Mouse (Mus musculus): Measurements from ENCODE around the gene Parl.

The Parl gene

GRCm38 (mm10) chr16:20301770-20302649, at the start of gene Parl:
Parl (minus strand) TSS chr16:20302387.
- in situ Hi-C loops (cut with MboI; ENCODE audit: low sequenced_read_pairs) = no loop called here

DNA sequence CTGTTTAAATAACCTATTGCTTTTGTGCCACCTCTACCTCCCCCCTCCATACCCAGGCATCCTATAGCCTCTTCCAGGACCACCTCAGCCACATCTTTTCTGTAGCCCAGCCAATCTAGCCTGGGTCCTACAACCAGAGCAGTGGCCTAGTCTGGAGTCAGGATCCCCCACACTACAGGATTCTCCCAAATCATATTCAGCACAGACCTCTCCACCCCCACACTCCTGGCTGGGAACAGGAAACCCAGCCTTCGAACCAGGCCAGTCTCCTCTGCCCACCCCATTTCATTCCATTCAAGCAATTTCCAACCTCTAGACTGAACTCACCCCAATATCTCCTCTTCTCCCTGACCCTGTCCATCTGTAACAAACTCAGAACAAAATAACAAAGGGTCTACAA, 43.3 kb upstream of the Parl start:
- in situ Hi-C loops (cut with MboI; ENCODE audit: low sequenced_read_pairs) = no loop called here

DNA sequence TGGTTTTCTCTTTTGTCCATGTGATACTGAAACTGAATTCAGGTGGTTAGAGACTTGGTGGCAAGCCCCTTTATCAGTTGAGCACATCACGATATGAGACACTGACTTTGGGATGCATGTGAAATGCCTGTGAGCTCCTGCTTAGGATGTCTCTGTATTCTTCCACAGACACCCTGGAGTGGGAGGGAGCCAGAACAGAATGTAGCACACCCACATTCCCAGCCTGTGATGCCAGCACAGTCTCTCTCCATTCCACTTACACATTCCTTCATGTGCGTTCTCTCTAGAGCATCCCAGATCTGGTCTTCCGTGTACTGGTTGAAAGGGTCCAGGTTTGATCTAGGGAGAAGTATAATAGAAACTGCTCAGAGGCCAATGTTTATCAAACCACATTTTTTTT, 36.4 kb upstream of the Parl start:
- in situ Hi-C loops (cut with MboI; ENCODE audit: low sequenced_read_pairs) = no loop called here

- in situ Hi-C loops (cut with MboI; ENCODE audit: low sequenced_read_pairs) = no loop called here
These were observed 32.7 kb upstream of the Parl start for GRCm38 (mm10) chr16:20334918-20335317.

DNA sequence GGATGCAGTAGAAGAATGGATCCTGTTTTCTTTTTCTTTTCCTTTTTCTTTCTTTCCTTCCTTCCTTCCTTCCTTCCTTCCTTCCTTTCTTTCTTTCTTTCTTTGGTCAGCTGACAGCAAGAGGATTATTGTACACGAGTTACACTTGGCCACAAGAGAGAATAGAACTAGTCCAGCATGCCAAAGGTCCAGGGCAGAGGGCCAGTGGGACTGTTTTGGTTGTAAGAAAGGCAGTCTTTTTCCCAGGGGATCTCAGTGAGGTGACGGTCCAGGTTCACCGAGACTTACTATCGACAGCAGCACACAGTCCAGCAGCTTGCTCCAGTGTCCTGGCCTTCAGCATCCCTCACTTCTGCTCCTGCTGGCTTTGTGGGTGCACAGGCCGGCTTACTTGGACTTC, 26.1 kb upstream of the Parl start:
- in situ Hi-C loops (cut with MboI; ENCODE audit: low sequenced_read_pairs) = no loop called here

- in situ Hi-C loops (cut with MboI; ENCODE audit: low sequenced_read_pairs) = no loop called here
These were observed 23.1 kb upstream of the Parl start, which contains the start of gene Cyp2ab1 for GRCm38 (mm10) chr16:20325286-20325685. Cyp2ab1 (minus strand) TSS chr16:20325404.

GRCm38 (mm10) chr16:20323907-20324306, 21.7 kb upstream of the Parl start:
- in situ Hi-C loops (cut with MboI; ENCODE audit: low sequenced_read_pairs) = no loop called here

- in situ Hi-C loops (cut with MboI; ENCODE audit: low sequenced_read_pairs) = no loop called here
These were observed 20.1 kb upstream of the Parl start for GRCm38 (mm10) chr16:20322274-20322673.

DNA sequence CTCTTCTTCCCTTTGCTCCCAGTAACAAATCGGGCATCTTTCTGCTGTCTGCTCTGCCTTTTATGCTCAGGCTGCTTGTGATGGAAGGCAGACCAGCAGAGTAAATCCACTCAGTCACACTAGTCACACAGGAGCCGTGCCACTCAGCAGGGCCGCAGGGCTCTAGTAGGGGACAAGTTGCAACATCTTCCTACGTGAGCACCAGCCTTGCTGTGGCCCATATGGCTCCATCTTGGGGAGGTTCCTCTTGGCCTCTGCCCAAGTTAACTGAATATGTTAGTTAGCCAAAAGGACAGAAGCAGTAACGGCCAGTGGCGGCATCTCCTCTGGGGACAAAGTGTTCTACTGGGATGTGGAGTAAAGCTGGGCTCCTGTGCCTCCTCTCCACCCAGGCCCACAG, 14.6 kb upstream of the Parl start:
- in situ Hi-C loops (cut with MboI; ENCODE audit: low sequenced_read_pairs) = no loop called here

DNA sequence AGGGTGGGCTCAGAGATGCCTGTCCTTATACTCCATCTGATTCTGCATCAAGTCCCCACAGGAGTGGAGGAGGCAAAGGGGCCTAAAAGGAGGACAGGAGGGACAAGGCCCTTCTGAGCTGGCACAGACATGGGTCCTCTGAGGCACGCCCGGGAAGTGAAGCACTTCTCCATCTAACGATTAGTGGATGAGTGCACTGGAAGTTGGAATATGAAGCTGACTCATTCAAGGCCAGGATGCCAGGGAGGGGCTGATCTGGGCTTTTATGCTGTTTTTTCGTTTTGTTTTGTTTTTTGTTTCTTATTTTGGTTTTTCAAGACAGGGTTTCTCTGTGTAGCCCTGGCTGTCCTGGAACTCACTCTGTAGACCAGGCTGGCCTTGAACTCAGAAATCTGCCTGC, 13.1 kb upstream of the Parl start:
- in situ Hi-C loops (cut with MboI; ENCODE audit: low sequenced_read_pairs) = no loop called here

DNA sequence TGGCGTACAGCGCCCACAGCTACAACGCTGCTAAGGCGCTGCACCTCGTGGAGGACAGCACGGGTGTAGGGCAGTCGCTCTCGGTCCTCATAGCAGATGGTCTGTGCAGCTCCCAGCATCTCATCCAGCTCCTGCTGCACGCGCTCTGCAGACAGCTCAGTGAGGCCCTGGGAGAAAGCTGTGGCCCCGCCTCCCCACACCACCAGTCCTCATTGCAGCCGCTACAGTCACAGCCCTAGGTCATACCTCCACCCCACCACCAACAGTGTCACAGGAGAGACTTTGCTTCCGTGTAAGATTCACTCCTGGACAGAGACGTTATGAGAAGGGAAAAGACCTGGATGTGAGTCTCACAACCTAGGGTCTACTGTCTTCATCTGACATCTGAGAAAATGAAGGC, 10.1 kb upstream of the Parl start:
- in situ Hi-C loops (cut with MboI; ENCODE audit: low sequenced_read_pairs) = no loop called here

DNA sequence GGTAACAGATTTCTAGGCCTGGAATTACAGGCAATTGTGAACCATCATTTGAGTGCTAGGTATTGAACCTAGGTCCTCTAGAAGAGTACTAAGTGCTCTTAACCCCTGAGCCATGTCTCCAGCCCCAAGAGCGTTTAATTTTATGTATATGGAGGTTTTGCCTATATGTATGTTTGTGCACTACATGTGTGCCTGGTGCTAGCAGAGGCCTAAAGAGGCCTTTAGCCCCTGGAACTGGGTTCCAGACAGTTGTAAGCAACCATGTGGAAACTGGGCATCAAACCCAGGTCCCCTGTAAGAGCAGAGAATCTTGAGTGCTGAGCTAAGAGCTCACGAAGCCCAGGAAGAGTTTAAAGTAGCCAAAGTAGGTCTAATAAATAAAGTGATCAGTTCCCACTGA, 2.1 kb downstream of the Parl start:
- in situ Hi-C loops (cut with MboI; ENCODE audit: low sequenced_read_pairs) = no loop called here

GRCm38 (mm10) chr16:20280238-20280637, 21.9 kb downstream of the Parl start:
- in situ Hi-C loops (cut with MboI; ENCODE audit: low sequenced_read_pairs) = no loop called here

- in situ Hi-C loops (cut with MboI; ENCODE audit: low sequenced_read_pairs) = no loop called here
These were observed 22.8 kb downstream of the Parl start for GRCm38 (mm10) chr16:20279395-20279794.

DNA sequence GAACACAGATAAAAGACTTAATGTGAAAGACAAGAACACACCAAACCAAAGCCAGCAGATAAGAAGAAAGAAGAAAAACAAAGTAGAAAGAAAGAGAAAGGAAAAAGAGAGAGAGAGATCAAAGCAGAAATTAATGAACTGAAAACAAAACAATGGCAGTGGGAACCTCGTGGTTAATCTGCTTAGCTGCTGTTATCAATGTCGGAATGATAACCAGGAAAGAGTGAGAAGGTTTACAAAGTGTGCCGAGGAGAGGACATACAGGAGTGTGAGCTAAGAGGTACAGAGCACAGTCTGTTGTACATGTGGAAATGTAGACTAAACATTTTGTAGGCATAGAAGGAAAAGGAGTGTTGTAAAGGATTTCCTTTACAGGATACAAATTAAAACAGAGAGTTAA, 29.2 kb downstream of the Parl start:
- in situ Hi-C loops (cut with MboI; ENCODE audit: low sequenced_read_pairs) = no loop called here

DNA sequence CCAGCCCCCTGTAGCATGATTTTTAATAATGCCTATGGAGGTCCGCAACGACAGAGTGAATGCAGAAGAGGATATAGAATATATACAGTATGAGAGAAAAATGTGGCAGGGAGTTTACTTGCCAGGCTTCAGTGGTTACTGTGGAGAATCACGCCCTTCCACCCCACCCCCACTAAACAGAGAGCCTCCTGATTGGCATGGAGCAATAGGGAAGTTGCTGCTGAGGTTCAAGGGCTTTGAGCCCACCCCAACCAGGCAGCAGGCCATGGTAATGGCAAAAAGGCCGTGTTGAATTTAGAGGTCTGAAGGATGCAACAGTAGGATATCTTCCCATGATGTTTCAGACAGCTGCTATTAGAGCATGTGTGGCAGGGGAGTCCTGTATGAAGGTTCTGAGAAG, 30.8 kb downstream of the Parl start:
- in situ Hi-C loops (cut with MboI; ENCODE audit: low sequenced_read_pairs) = no loop called here

GRCm38 (mm10) chr16:20265089-20265488, 37.1 kb downstream of the Parl start:
- in situ Hi-C loops (cut with MboI; ENCODE audit: low sequenced_read_pairs) = no loop called here

- in situ Hi-C loops (cut with MboI; ENCODE audit: low sequenced_read_pairs) = no loop called here
These were observed 44.3 kb downstream of the Parl start for GRCm38 (mm10) chr16:20257926-20258325.

DNA sequence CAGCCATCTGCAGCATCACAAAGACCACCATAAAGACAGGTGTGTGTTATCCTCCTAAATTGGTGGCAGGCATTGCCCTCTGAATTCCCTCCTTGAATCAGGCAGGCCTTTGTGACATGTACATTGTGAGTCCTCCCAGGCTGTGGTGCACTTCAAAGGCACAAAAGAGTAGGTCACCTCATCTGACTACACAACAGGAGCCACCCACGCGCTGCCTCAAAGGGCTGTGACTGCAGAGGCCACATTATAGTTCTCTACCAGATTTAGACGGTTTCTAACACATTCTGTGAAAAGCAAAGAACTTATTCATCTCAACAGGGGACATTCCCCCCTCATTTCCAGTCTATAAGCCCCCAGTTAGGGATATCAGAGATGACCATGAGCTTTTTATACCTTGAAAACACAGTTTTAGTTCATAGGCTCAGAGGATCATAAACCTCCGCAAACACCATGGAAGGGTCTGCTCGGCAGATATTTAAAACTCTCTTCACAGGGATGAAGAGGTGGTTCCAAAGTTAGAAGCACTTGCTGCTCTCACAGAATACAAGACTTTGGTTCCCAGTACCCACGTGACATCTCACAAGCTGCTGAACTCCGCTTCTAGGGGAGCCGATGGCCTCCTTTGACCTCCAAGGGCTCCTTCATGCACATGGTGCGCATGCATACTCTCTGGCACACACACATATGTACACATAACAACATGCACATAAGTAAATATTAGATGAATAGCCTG, 53.6 kb downstream of the Parl start:
- in situ Hi-C loops (cut with MboI; ENCODE audit: low sequenced_read_pairs) = no loop called here

DNA sequence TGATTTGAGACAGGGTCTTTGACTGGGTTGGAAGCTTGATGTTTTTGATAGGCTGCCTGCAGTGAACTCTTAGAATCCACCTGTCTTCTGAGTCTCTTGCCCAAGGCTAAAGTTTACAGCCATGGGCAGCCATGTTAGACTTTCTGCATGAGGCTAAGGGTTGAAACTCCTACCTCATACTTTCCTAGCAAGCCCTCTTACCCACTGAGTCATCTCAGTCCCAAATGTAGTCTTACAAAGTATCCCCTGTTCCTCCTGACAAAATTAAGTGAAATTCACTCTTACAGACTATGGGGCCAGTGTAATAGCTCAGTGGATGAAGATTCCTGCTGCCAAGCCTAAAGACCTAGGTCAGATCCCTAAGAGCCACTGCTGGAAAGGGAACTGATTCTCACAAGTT, 55.1 kb downstream of the Parl start:
- in situ Hi-C loops (cut with MboI; ENCODE audit: low sequenced_read_pairs) = no loop called here

DNA sequence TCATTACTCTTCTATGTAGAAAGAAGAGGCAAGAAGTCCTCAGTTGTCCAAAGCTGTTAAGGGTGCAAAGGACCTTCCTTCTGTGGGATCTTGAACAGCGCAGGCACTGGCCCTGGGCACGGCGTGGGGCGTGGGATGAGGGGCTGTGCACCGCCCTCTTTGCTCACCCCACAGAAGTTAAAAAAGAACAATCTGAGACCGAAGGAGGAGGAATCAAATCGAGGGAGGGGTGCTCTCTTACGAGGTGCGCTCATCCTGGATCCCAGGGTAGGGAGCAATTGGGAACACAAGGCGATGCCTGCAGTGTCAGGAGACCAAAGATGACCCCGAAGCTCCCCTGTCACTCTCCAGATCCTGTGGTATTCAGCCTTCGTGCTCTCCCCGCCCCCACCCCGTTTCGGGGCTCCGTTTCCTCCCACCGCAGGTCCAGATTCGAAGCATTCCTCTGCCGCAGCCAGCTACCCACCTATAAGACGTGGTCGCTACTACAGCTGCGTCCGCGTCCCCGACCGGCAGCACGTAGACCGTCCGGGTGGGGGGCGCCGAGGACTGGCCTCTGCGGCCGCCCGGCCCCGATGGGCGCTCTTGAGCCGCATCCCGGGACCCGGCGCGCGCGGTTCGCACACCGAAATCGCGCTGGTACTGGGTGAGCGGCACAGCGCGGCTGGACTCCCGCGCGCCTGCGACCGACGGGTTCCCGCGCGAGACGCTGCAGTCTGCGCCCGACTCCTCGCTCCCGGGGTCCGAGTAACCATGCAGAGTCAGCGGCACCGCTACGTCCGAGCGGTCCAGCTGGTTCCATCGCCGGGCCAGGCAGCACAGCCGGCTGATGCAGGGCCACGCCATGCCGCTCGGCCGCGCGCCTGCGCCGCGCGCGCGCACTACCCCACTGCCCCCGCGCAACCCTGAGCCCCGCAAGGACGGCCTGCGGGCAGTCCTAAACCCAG, 61.4 kb downstream of the Parl start, which contains the start of gene Map6d1:
TSS of gene Map6d1 (minus strand) at position 891 of the 947 bp plus-strand sequence.
- in situ Hi-C loops (cut with MboI; ENCODE audit: low sequenced_read_pairs) = no loop called here
